Mouse (Mus musculus): ENCODE measurements at regions not wholly inside any gene's neighbourhood (a gene's known extent, or its start where the extent isn't known, plus 50 kb on each side); places are given as distances from the start of the nearest gene placed in this dataset.
A peak's percentile ranks its signal among the peaks of the same experiment; 100 is the strongest.

DNA sequence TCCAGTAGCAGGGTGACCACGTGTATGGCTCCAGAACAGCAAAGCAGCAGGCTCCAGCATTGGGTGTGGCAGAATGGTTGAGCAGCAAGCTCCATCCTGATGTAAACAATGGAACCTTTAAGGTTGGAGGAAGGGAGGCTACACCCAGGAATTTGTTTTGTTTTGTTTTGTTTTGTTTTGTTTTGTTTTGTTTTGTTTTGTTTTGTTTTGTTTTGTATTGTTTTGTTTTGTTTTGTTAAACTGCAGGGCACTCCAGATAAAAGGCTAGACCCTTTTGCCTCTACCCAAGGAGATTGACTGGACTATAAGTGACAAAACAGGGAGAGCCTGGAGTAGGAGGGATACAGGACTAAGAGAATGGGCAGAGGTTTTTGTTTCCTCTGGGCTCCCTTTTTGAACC lies 647.5 kb downstream of the Kcnj3 start:
- no peak for DNase-seq (ENCODE audit: low spot score)
- Histone ChIP-seq H3K27ac (replicated peaks; ENCODE audit: low read depth, low read length) (no peak overlapping the region), H3K4me2 (ENCODE audit: low read depth, low read length) (no peak overlapping the region), H3K4me1 (ENCODE audit: control insufficient read depth, insufficient read depth, low read length) (no peaks in the 10 kb centered on the region), H3K27me3 (ENCODE audit: control insufficient read depth, insufficient read depth, low read length) (no peaks in the 10 kb centered on the region), H3K9ac (replicated peaks; ENCODE audit: low read length) (no peak overlapping the region), H3K4me3 (ENCODE audit: low read depth, low read length) (no peak overlapping the region), H3K9me3 (replicated peaks; ENCODE audit: control insufficient read depth, low read length) (no peaks in the 10 kb centered on the region), H3K36me3 (replicated peaks; ENCODE audit: control insufficient read depth, insufficient read depth, low read depth, low read length) (no peaks in the 10 kb centered on the region)
- WGBS: 38% methylated on average over 1 of the region's 1 CpGs
- ATAC-seq (replicated peaks; ENCODE audit: insufficient number of reproducible peaks, low FRiP score, low TSS enrichment, low read depth): no peak

DNA sequence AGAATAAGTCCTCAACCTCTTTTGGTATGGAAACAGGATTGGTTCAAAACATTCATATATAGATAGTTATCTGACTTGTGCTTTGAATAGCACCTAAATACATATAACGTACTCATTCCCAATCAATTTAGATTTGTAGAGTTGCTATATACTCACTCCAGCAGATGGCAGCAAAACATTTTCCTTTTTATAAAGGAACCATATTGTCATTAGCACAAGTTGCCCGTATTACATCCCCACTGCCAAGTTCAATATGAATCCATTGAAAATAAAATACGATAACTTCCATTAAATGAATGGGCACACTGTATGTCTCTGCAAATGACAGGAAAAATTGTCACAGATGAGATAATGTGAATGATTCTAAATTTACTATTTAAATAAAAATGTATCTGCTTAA lies 673.8 kb downstream of the Kcnj3 start:
- Histone ChIP-seq H3K9ac (replicated peaks; ENCODE audit: low read length) (no peak overlapping the region), H3K9me3 (replicated peaks; ENCODE audit: control insufficient read depth, low read length) (no peaks in the 10 kb centered on the region), H3K27me3 (ENCODE audit: control insufficient read depth, insufficient read depth, low read length) (no peaks in the 10 kb centered on the region), H3K4me2 (ENCODE audit: low read depth, low read length) (no peak overlapping the region), H3K36me3 (replicated peaks; ENCODE audit: control insufficient read depth, insufficient read depth, low read depth, low read length) (no peaks in the 10 kb centered on the region), H3K4me3 (ENCODE audit: low read depth, low read length) (no peak overlapping the region), H3K27ac (replicated peaks; ENCODE audit: low read depth, low read length) (no peak overlapping the region), H3K4me1 (ENCODE audit: control insufficient read depth, insufficient read depth, low read length) (no peaks in the 10 kb centered on the region)
- DNase-seq (ENCODE audit: low spot score): peak; percentile 77
- ATAC-seq (replicated peaks; ENCODE audit: insufficient number of reproducible peaks, low FRiP score, low TSS enrichment, low read depth): no peak
- WGBS: 51% methylated on average over 3 of the region's 3 CpGs

DNA sequence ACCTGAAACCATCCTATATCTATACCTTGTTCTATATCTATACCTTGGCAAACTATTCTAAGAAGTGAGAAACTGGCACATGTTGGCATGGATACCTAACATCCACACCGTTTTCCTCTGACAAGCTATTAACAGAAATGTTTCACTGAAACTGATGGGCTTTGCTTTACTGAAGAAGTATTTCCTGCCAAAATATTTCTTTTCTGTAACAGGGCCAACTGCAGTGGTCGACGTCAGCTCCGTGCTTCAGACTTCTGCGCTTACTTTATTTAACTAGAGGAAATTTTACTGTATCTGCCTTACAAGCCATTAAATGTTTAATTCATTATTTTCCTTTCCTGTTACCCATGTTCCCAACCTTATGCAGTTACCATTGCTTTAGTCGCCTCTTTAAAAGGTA lies 674.2 kb downstream of the Kcnj3 start:
- Histone ChIP-seq H3K27ac (replicated peaks; ENCODE audit: low read depth, low read length) (no peak overlapping the region), H3K4me2 (ENCODE audit: low read depth, low read length) (no peak overlapping the region), H3K9ac (replicated peaks; ENCODE audit: low read length) (no peak overlapping the region), H3K9me3 (replicated peaks; ENCODE audit: control insufficient read depth, low read length) (no peaks in the 10 kb centered on the region), H3K4me1 (ENCODE audit: control insufficient read depth, insufficient read depth, low read length) (no peaks in the 10 kb centered on the region), H3K36me3 (replicated peaks; ENCODE audit: control insufficient read depth, insufficient read depth, low read depth, low read length) (no peaks in the 10 kb centered on the region), H3K27me3 (ENCODE audit: control insufficient read depth, insufficient read depth, low read length) (no peaks in the 10 kb centered on the region), H3K4me3 (ENCODE audit: low read depth, low read length) (no peak overlapping the region)
- ATAC-seq (replicated peaks; ENCODE audit: insufficient number of reproducible peaks, low FRiP score, low TSS enrichment, low read depth) (no peak), DNase-seq (ENCODE audit: low spot score) (no peak)
- WGBS: 80% methylated on average over 6 of the region's 6 CpGs

DNA sequence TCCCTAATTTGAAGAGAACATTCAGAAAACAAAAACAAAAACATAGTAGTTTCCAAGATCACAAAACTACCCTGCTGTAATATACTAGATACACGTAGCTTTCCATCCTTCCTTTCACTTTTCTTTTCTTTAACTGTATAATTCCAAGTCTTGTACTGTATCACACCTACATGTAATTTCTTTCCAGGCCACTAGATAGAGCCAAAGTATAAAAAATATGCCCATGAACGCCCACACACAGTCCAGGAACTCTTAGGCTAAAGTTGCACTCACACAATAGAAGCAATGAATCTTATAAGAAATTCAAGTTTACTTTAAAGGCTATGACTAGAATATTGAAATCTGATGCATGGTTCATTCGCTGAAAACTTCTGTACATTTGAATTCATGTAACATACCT lies 678.7 kb downstream of the Kcnj3 start:
- H3K4me1 ChIP-seq (ENCODE audit: control insufficient read depth, insufficient read depth, low read length): no peaks in the 10 kb centered on the region
- no peak overlapping the region for H3K4me3 ChIP-seq (ENCODE audit: low read depth, low read length)
- WGBS: 24% methylated on average over 3 of the region's 3 CpGs
- ATAC-seq (replicated peaks; ENCODE audit: insufficient number of reproducible peaks, low FRiP score, low TSS enrichment, low read depth) (no peak), DNase-seq (ENCODE audit: low spot score) (peak; percentile 69)
- no peaks in the 10 kb centered on the region for H3K27me3 ChIP-seq (ENCODE audit: control insufficient read depth, insufficient read depth, low read length)
- no peak overlapping the region for H3K4me2 ChIP-seq (ENCODE audit: low read depth, low read length)
- no peaks in the 10 kb centered on the region for H3K9me3 ChIP-seq (replicated peaks; ENCODE audit: control insufficient read depth, low read length)
- H3K9ac ChIP-seq (replicated peaks; ENCODE audit: low read length): no peak overlapping the region
- no peaks in the 10 kb centered on the region for H3K36me3 ChIP-seq (replicated peaks; ENCODE audit: control insufficient read depth, insufficient read depth, low read depth, low read length)
- H3K27ac ChIP-seq (replicated peaks; ENCODE audit: low read depth, low read length): no peak overlapping the region

DNA sequence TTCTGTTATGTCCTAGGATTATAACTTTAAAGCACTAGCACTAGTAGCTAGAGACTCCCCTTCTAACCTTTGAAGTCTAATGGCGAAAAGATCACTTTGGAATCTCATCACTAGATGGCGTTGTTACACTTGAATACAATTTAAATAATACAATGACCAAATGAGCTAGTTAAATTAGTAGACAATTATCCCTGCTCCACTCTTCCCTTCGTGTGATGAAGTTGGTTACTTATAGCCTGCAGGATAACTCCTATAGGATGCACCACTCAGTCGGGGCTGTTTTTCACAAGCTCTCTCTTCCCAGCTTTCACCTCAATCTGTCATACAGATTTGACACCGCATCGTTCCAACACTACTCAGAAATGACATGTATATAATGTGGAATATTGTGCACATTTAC lies 683.6 kb downstream of the Kcnj3 start:
- no peaks in the 10 kb centered on the region for H3K36me3 ChIP-seq (replicated peaks; ENCODE audit: control insufficient read depth, insufficient read depth, low read depth, low read length)
- WGBS: 35% methylated on average over 6 of the region's 6 CpGs
- DNase-seq (ENCODE audit: low spot score) (peak; percentile 78), ATAC-seq (replicated peaks; ENCODE audit: insufficient number of reproducible peaks, low FRiP score, low TSS enrichment, low read depth) (no peak)
- H3K9ac ChIP-seq (replicated peaks; ENCODE audit: low read length): no peak overlapping the region
- no peak overlapping the region for H3K4me2 ChIP-seq (ENCODE audit: low read depth, low read length)
- no peaks in the 10 kb centered on the region for H3K27me3 ChIP-seq (ENCODE audit: control insufficient read depth, insufficient read depth, low read length)
- H3K9me3 ChIP-seq (replicated peaks; ENCODE audit: control insufficient read depth, low read length): no peaks in the 10 kb centered on the region
- no peak overlapping the region for H3K4me3 ChIP-seq (ENCODE audit: low read depth, low read length)
- no peaks in the 10 kb centered on the region for H3K4me1 ChIP-seq (ENCODE audit: control insufficient read depth, insufficient read depth, low read length)
- H3K27ac ChIP-seq (replicated peaks; ENCODE audit: low read depth, low read length): no peak overlapping the region

DNA sequence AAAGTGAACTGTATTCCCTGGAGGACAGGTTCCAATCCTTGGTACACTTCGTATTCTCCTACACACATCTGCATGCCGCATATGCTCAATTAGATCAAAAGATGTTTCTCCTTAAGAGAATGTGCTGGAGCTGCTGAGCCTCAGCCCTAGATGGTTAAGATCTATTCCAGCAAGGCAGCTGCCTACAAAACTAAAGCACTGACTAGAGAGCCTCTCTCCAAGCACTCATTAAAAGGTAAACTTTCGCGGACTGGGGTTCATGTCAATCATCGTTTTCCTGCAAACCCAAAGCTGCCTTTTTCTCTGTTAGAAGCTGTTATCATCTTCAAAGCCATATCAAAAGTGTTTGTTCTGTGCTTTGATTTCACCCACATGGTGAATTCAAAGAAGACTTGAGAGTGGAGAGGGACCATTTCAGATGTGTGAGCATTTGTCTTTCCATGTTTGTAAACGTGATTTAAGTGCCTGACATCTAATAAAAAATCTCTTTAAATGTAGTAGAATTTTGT lies 711.4 kb downstream of the Kcnj3 start:
- H3K27me3 ChIP-seq (ENCODE audit: control insufficient read depth, insufficient read depth, low read length): no peaks in the 10 kb centered on the region
- no peaks in the 10 kb centered on the region for H3K9me3 ChIP-seq (replicated peaks; ENCODE audit: control insufficient read depth, low read length)
- H3K9ac ChIP-seq (replicated peaks; ENCODE audit: low read length): no peak overlapping the region
- H3K4me3 ChIP-seq (ENCODE audit: low read depth, low read length): no peak overlapping the region
- no peaks in the 10 kb centered on the region for H3K4me1 ChIP-seq (ENCODE audit: control insufficient read depth, insufficient read depth, low read length)
- no peak overlapping the region for H3K4me2 ChIP-seq (ENCODE audit: low read depth, low read length)
- no peak overlapping the region for H3K27ac ChIP-seq (replicated peaks; ENCODE audit: low read depth, low read length)
- DNase-seq (ENCODE audit: low spot score): no peak
- ATAC-seq (replicated peaks; ENCODE audit: insufficient number of reproducible peaks, low FRiP score, low TSS enrichment, low read depth): no peak
- WGBS: 63% methylated on average over 6 of the region's 6 CpGs
- no peaks in the 10 kb centered on the region for H3K36me3 ChIP-seq (replicated peaks; ENCODE audit: control insufficient read depth, insufficient read depth, low read depth, low read length)

DNA sequence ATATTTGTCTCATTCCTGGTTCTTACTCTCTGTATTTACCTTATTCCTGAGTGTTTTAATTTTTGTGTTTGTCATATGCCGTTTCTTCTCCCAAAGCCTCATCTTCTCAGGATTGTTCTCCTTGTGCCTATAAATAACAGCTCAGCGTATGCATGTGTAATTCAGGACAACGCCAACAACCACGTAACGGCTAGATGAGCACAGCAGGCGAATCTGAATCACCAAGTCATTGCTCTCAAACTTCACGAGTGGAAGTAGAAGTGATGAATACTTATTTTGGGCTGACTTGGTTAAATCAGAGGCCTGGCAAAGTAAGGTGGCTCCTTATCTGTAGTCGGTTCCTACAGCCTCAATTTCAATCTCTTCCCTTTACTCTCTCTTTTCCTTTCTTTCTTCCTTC lies 760.7 kb downstream of the Kcnj3 start:
- H3K4me1 ChIP-seq (ENCODE audit: control insufficient read depth, insufficient read depth, low read length): no peaks in the 10 kb centered on the region
- 87% methylated on average over 8 of the region's 8 CpGs for WGBS

DNA sequence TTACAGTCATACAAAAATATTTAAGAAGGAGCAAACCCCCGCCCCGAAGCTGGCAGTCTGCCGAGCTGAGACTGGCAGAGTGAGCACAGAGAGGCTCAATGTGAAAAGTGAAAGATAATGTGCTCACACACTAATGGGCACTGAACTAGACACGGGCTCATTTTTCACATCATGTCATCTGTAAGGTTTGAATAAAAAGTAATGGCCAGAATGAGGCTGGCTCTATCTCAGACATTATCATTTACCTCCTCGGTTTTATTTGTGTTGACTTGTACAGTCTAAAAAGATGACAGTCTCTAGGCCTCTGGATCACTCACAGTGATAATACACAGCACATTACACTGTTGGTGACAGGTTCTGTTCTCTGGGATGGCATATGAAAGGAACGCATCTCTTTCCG lies 791.7 kb downstream of the Kcnj3 start:
- WGBS: 81% methylated on average over 7 of the region's 7 CpGs
- H3K9me3 ChIP-seq (replicated peaks; ENCODE audit: control insufficient read depth, low read length): no peaks in the 10 kb centered on the region
- H3K27ac ChIP-seq (replicated peaks; ENCODE audit: low read depth, low read length): no peak overlapping the region
- H3K4me3 ChIP-seq (ENCODE audit: low read depth, low read length): no peak overlapping the region
- no peak for DNase-seq (ENCODE audit: low spot score)
- H3K27me3 ChIP-seq (ENCODE audit: control insufficient read depth, insufficient read depth, low read length): no peaks in the 10 kb centered on the region
- ATAC-seq (replicated peaks; ENCODE audit: insufficient number of reproducible peaks, low FRiP score, low TSS enrichment, low read depth): no peak
- no peak overlapping the region for H3K4me2 ChIP-seq (ENCODE audit: low read depth, low read length)
- no peaks in the 10 kb centered on the region for H3K36me3 ChIP-seq (replicated peaks; ENCODE audit: control insufficient read depth, insufficient read depth, low read depth, low read length)
- no peak overlapping the region for H3K9ac ChIP-seq (replicated peaks; ENCODE audit: low read length)
- H3K4me1 ChIP-seq (ENCODE audit: control insufficient read depth, insufficient read depth, low read length): no peaks in the 10 kb centered on the region

More for the DNA sequence above, 760.7 kb downstream of the Kcnj3 start:
- H3K4me3 ChIP-seq (ENCODE audit: low read depth, low read length): no peak overlapping the region
- no peak overlapping the region for H3K9ac ChIP-seq (replicated peaks; ENCODE audit: low read length)
- no peaks in the 10 kb centered on the region for H3K27me3 ChIP-seq (ENCODE audit: control insufficient read depth, insufficient read depth, low read length)
- H3K27ac ChIP-seq (replicated peaks; ENCODE audit: low read depth, low read length): no peak overlapping the region
- DNase-seq (ENCODE audit: low spot score) (no peak), ATAC-seq (replicated peaks; ENCODE audit: insufficient number of reproducible peaks, low FRiP score, low TSS enrichment, low read depth) (no peak)
- H3K4me2 ChIP-seq (ENCODE audit: low read depth, low read length): no peak overlapping the region
- H3K36me3 ChIP-seq (replicated peaks; ENCODE audit: control insufficient read depth, insufficient read depth, low read depth, low read length): no peaks in the 10 kb centered on the region
- no peaks in the 10 kb centered on the region for H3K9me3 ChIP-seq (replicated peaks; ENCODE audit: control insufficient read depth, low read length)

Measured in embryonic facial prominence, embryonic 11.5 days (tissue).